Mouse (Mus musculus) lung, adult 2 months (tissue): ENCODE results near the gene Olfr885. TPM values are rescaled to one million over a fixed set of nuclear protein-coding genes. Genes with fewer than 3 reads are reported as not detected.

Source experiments
- DNase-seq: peaks from one replicate; pipeline ENCODE4 v3.0.0; 2022
- H3K4me1 ChIP-seq: fragments of 200-500 bp; 2 replicates; pipeline ENCODE4 v1.6.1; 2011; ENCODE audit warnings: low read length; ENCODE audit not compliant: control insufficient read depth, insufficient read depth
- H3K4me3 ChIP-seq: fragments of 200-500 bp; replicated peaks from 2 replicates; pipeline ENCODE3; 2011; ENCODE audit warnings: low read depth, mild to moderate bottlenecking, control low read depth, low read length; ENCODE audit errors: extremely low read depth
- CTCF ChIP-seq: fragments of 200-500 bp; IDR thresholded peaks from 2 replicates; pipeline ENCODE4 v1.5.1; 2011; ENCODE audit warnings: mild to moderate bottlenecking, low read length, control low read depth; ENCODE audit not compliant: insufficient read depth
- POLR2A ChIP-seq: fragments of 200-500 bp; IDR thresholded peaks from 2 replicates; pipeline ENCODE4 v1.6.1; 2011; ENCODE audit warnings: low read depth, mild to moderate bottlenecking, control low read depth, low read length, borderline replicate concordance; ENCODE audit errors: extremely low read depth
- WGBS: fragments of 180-500 bp; shearing (Covaris S2); methylation state at CpG from one replicate; pipeline ENCODE4 v1.1.7; 2018; 5-methylcytosine and 5-hydroxymethylcytosine counted together
- polyA plus RNA-seq: library from polyadenylated mRNA; depleted of rRNA; stranded (reverse); fragments of >200 nt; gene quantifications from 2 replicates; pipeline ENCODE4 v1.2.3, GENCODE M21; 2012; rRNA removed

Olfr885 gene
- polyA plus RNA-seq = not detected in 2 replicates

DNA sequence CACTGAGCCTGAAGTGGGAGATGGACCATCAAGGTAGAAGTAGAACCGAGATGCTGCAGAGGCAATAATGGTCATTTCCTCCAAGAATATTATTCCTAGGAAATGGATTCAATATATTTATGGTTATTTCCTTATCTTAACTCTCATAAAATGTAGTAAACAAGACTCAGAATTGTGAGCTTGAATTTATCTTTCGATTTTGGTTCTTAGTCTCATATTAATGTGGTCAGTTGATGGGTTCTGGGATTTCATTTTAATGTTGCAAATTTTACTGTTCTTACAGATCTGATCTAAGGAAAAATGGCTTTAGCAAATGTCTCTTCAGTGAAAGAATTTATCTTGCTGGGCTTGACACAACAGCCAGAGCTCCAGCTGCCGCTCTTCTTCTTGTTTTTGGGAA lies at the start of gene Olfr885:
Olfr885 (plus strand) TSS at position 301 of the 400 bp plus-strand sequence.
- DNase-seq = no peak
- no peak within 1 kb of the TSS for H3K4me3 ChIP-seq
- TF ChIP-seq CTCF (no peak), POLR2A (no peak)
- 80% methylated on average over 3 of the region's 3 CpGs for WGBS
- H3K4me1 ChIP-seq = no peaks in the 10 kb centered on the region

DNA sequence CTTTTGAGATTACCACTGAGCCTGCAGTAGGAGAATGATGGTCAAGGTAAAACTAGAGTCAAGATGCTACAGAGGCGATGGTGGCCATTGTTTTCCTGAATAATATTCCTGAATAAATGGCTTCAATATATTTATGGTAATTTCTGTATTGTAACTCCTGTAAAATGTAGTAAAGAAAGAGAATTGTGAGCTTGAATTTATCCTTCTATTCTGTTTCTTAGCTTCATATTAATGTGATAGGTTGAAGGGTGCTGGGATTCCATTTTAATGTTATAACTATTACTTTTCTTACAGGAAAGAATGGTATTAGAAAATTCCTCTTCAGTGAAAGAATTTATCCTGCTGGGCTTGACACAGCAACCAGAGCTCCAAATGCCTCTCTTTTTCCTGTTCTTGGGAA lies 35.6 kb upstream of the Olfr885 start, which contains the start of gene Olfr883:
Olfr883 (plus strand) TSS at position 301 of the 400 bp plus-strand sequence.
- no peak for DNase-seq
- no peak for TF ChIP-seq POLR2A
- no peak for TF ChIP-seq CTCF
- 84% methylated on average over 1 of the region's 1 CpGs for WGBS
- H3K4me1 ChIP-seq = no peaks in the 10 kb centered on the region
- no peak within 1 kb of the TSS for H3K4me3 ChIP-seq

DNA sequence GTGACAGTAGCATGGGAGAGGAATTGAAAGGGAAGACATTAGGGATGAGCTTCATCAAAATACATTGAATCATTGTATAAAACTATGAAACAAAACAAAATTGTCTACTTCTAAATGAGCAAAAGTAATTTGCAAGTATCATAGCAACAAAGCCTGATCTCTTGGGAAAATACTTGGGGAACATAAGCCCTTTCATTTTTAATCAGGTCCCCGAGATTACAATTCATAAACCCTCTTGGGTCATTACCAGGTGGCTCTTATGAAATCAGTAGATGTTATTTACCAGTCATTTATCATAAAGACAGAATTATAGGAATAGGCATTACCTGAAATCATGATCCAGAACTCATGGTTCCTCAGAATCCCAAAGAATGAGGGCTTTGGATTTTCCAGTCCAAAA lies 14.9 kb upstream of the Olfr885 start, which contains the start of gene Olfr884:
Olfr884 (plus strand) TSS at position 301 of the 400 bp plus-strand sequence.
- TF ChIP-seq POLR2A = no peak
- no peak for TF ChIP-seq CTCF
- H3K4me1 ChIP-seq = no peaks in the 10 kb centered on the region
- no peak for DNase-seq
- WGBS = 42% methylated on average over 1 of the region's 1 CpGs
- no peak within 1 kb of the TSS for H3K4me3 ChIP-seq

DNA sequence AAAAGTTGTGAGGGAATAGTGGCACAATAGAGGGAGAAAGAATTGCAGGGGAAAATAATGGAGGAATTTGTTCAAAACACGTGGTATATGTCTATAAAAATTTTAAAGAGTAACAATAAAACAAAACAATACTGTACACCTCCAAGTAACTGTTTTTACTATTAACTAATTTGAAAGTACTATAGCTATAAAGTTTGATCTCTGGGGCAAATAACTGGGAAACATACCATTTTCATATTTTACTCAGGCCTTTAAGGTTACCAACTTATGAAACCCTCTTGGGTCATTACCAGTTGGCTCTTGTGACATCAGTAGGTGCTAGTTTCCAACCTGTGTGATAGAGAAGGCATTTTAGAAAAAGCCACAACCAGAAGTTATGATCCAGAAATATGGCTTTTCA lies 22.6 kb downstream of the Olfr885 start, which contains the start of gene Olfr887:
Olfr887 (plus strand) TSS at position 301 of the 400 bp plus-strand sequence.
- WGBS = 62% methylated on average over 1 of the region's 1 CpGs
- no peak for TF ChIP-seq CTCF
- TF ChIP-seq POLR2A = no peak
- DNase-seq = no peak
- Histone ChIP-seq H3K4me1 (no peaks in the 10 kb centered on the region), H3K4me3 (no peak within 1 kb of the TSS)

DNA sequence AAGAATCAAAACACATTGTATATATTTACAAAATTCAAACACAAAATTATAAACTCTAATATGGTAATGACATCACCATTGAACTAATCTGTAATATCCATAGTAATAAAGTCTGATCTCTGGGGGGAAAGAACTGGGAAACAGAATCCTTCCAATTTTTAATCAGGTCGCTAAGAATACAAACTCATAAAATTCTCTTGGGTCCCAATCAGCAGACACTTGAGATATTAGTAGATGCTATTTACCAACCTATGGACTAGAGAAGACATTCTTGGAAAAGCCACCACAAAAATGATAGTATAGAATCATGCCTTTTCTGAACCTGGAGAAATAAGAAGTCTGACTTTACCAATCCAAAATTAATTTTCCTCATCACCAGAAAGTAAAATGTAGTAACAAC lies 46.7 kb downstream of the Olfr885 start, which contains the start of gene Olfr888:
Olfr888 (plus strand) TSS at position 301 of the 400 bp plus-strand sequence.
- DNase-seq = no peak
- H3K4me3 ChIP-seq = no peak within 1 kb of the TSS
- WGBS = 67% methylated on average over 1 of the region's 1 CpGs
- TF ChIP-seq POLR2A (no peak), CTCF (no peak)
- H3K4me1 ChIP-seq = no peaks in the 10 kb centered on the region

Other genes starting within 250 kb of the Olfr885 start
- gene Olfr877, start 207.1 kb upstream of the Olfr885 start, polyA plus RNA-seq = not detected in 2 replicates
- gene Olfr145, start 164.6 kb upstream of the Olfr885 start, polyA plus RNA-seq = not detected in 2 replicates
- gene Olfr878, start 143.5 kb upstream of the Olfr885 start, polyA plus RNA-seq = not detected in 2 replicates
- gene Olfr881, start 69.5 kb upstream of the Olfr885 start, polyA plus RNA-seq = not detected in 2 replicates
- not detected in 2 replicates for gene Olfr883, start 35.5 kb upstream of the Olfr885 start, polyA plus RNA-seq
- not detected in 2 replicates for gene Olfr884, start 14.8 kb upstream of the Olfr885 start, polyA plus RNA-seq
- gene Olfr887, start 22.8 kb downstream of the Olfr885 start, polyA plus RNA-seq = not detected in 2 replicates
- not detected in 2 replicates for gene Olfr888, start 46.8 kb downstream of the Olfr885 start, polyA plus RNA-seq
- gene Olfr889, start 53.9 kb downstream of the Olfr885 start, polyA plus RNA-seq = not detected in 2 replicates
- not detected in 2 replicates for gene Olfr890, start 81.2 kb downstream of the Olfr885 start, polyA plus RNA-seq
- gene Olfr891, start 119.5 kb downstream of the Olfr885 start, polyA plus RNA-seq = not detected in 2 replicates
- not detected in 2 replicates for gene Olfr893, start 147.0 kb downstream of the Olfr885 start, polyA plus RNA-seq
- not detected in 2 replicates for gene Olfr894, start 156.7 kb downstream of the Olfr885 start, polyA plus RNA-seq
- gene Olfr143, start 191.5 kb downstream of the Olfr885 start, polyA plus RNA-seq = not detected in 2 replicates
- gene Olfr895, start 206.5 kb downstream of the Olfr885 start, polyA plus RNA-seq = not detected in 2 replicates
- gene Olfr896-ps1, start 229.8 kb downstream of the Olfr885 start, polyA plus RNA-seq = not detected in 2 replicates